Mouse (Mus musculus): Measurements from ENCODE around the gene Igfn1.

The Igfn1 gene

GRCm38 (mm10) chr1:136007211-136008158 lies 1.3 kb upstream of the Igfn1 start, which contains the start of gene Tmem9:
Gene Tmem9 (plus strand): TSS chr1:136008150.
- DNase-seq = peak; percentile 91 to 93

- DNase-seq = peak; percentile 12 to 31
Observed at GRCm38 (mm10) chr1:136001438-136001837, 4.7 kb downstream of the Igfn1 start.

- DNase-seq = no peak
Observed at GRCm38 (mm10) chr1:135999720-136000287, 6.3 kb downstream of the Igfn1 start.

- DNase-seq = no peak
Observed at GRCm38 (mm10) chr1:135997537-135997936, 8.6 kb downstream of the Igfn1 start.

- no peak for DNase-seq
Observed at GRCm38 (mm10) chr1:135993470-135993869, 12.7 kb downstream of the Igfn1 start.

- no peak for DNase-seq
Observed at GRCm38 (mm10) chr1:135989876-135990275, 16.3 kb downstream of the Igfn1 start.

GRCm38 (mm10) chr1:135984105-135984504 lies 22.0 kb downstream of the Igfn1 start:
- DNase-seq = no peak

GRCm38 (mm10) chr1:135972576-135972975 lies 33.6 kb downstream of the Igfn1 start:
- no peak for DNase-seq

GRCm38 (mm10) chr1:135970486-135970885 lies 35.7 kb downstream of the Igfn1 start:
- no peak for DNase-seq

- no peak for DNase-seq
Observed at GRCm38 (mm10) chr1:135967739-135968138, 38.4 kb downstream of the Igfn1 start.

- DNase-seq = no peak
Observed at GRCm38 (mm10) chr1:135964561-135964960, 41.6 kb downstream of the Igfn1 start.

- DNase-seq = no peak
Observed at GRCm38 (mm10) chr1:135963177-135963576, 43.0 kb downstream of the Igfn1 start.

GRCm38 (mm10) chr1:135958483-135958882 lies 47.7 kb downstream of the Igfn1 start:
- no peak for DNase-seq

- no peak for DNase-seq
Observed at GRCm38 (mm10) chr1:135948871-135949270, 57.3 kb downstream of the Igfn1 start.

GRCm38 (mm10) chr1:135946247-135946646 lies 59.9 kb downstream of the Igfn1 start:
- no peak for DNase-seq

GRCm38 (mm10) chr1:135945711-135946110 lies 60.4 kb downstream of the Igfn1 start:
- peak; percentile 22 to 47 for DNase-seq

GRCm38 (mm10) chr1:135944526-135945259 lies 61.4 kb downstream of the Igfn1 start:
- peak; percentile 36 to 71 for DNase-seq

- DNase-seq = no peak
Observed at GRCm38 (mm10) chr1:135943713-135944112, 62.4 kb downstream of the Igfn1 start.

- no peak for DNase-seq
Observed at GRCm38 (mm10) chr1:135942116-135942515, 64.0 kb downstream of the Igfn1 start.

- no peak for DNase-seq
Observed at GRCm38 (mm10) chr1:135941259-135942006, 64.7 kb downstream of the Igfn1 start.

- DNase-seq = no peak
Observed at GRCm38 (mm10) chr1:135936091-135936490, 70.1 kb downstream of the Igfn1 start.

- no peak for DNase-seq
Observed at GRCm38 (mm10) chr1:135933704-135934293, 72.3 kb downstream of the Igfn1 start.
